Mouse (Mus musculus) thymus, adult 2 months (tissue): ENCODE results near the gene Cd6. TPM values are rescaled to one million over a fixed set of nuclear protein-coding genes. Genes with fewer than 3 reads are reported as not detected.

Experiments used
- DNase-seq: peaks from one replicate; pipeline ENCODE4 v3.0.0; 2021
- H3K27ac ChIP-seq: fragments of 200-500 bp; 2 replicates; pipeline ENCODE4 v1.5.1; 2012; ENCODE audit warnings: low read length, control low read depth; ENCODE audit not compliant: control insufficient read depth, insufficient read depth
- H3K27me3 ChIP-seq: fragments of 200-500 bp; 2 replicates; pipeline ENCODE4 v1.6.1; 2012; ENCODE audit warnings: mild to moderate bottlenecking, low read length, moderate library complexity, mixed read lengths; ENCODE audit not compliant: control insufficient read depth, insufficient read depth
- H3K36me3 ChIP-seq: fragments of 200-500 bp; 2 replicates; pipeline ENCODE4 v1.6.1; 2012; ENCODE audit warnings: mild to moderate bottlenecking, low read length, moderate library complexity; ENCODE audit not compliant: control insufficient read depth, insufficient read depth
- H3K4me1 ChIP-seq: fragments of 200-500 bp; replicated peaks from 2 replicates; pipeline ENCODE4 v1.6.1; 2012; ENCODE audit warnings: low read length; ENCODE audit not compliant: control insufficient read depth, insufficient read depth
- H3K4me3 ChIP-seq: fragments of 200-500 bp; 2 replicates; pipeline ENCODE4 v1.5.1; 2012; ENCODE audit warnings: mild to moderate bottlenecking, low read length, control low read depth, moderate library complexity; ENCODE audit not compliant: control insufficient read depth, insufficient read depth
- CTCF ChIP-seq: fragments of 200-500 bp; IDR thresholded peaks from 2 replicates; pipeline ENCODE4 v1.5.1; 2012; ENCODE audit warnings: mild to moderate bottlenecking, control low read depth, low read length, moderate library complexity, borderline replicate concordance; ENCODE audit not compliant: control insufficient read depth, poor library complexity, insufficient read depth; ENCODE audit errors: extremely low read depth
- POLR2A ChIP-seq: fragments of 200-500 bp; IDR thresholded peaks from 2 replicates; pipeline ENCODE4 v1.6.1; 2012; ENCODE audit warnings: mild to moderate bottlenecking, low read length, control low read depth, moderate library complexity; ENCODE audit not compliant: control insufficient read depth, poor library complexity, insufficient read depth; ENCODE audit errors: extremely low read depth
- WGBS: fragments of 180-500 bp; shearing (Covaris S2); methylation state at CpG from one replicate; pipeline ENCODE4 v1.1.7; 2018; 5-methylcytosine and 5-hydroxymethylcytosine counted together
- polyA plus RNA-seq: library from polyadenylated mRNA; depleted of rRNA; stranded (reverse); fragments of >200 nt; gene quantifications from 2 replicates; pipeline ENCODE4 v1.2.3, GENCODE M21; 2012; rRNA removed

Cd6 gene
- polyA plus RNA-seq, 1 experiment, result 317 TPM

GRCm38 (mm10) chr19:10742565-10742964, 87.3 kb downstream of the Cd6 start:
- H3K4me3 ChIP-seq, result no peak overlapping the region
- DNase-seq, result no peak
- WGBS, result 67% methylated on average over 3 of the region's 3 CpGs
- no peaks in the 10 kb centered on the region for H3K27me3 ChIP-seq
- H3K4me1 ChIP-seq, result peaks cover 52% of the 10 kb centered on the region
- no peaks in the 10 kb centered on the region for H3K36me3 ChIP-seq
- no peak for TF ChIP-seq CTCF
- TF ChIP-seq POLR2A, result no peak
- no peak overlapping the region for H3K27ac ChIP-seq

DNA sequence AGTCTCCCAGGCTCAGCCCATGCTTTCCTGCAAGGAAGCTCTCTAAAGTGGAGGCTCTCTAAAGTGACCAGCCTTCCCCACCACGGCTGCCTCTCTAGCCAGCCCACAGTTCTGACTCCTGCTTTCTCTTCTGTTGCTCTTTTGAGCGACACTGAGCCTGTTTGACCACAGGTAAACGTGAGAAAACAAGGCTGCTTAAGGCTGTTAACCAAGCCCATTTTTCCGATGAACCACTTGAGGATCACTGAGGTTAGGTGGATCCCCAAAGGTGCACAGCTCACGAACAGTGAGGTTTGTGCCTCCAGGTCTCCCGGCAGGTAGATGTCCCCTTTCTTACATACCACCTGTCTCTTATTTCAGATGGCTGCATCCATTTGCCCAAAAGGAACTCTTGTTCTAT, 87.7 kb downstream of the Cd6 start:
- Histone ChIP-seq H3K27me3 (no peaks in the 10 kb centered on the region), H3K27ac (0 out of 2 replicates have a peak overlapping the region, but pooled peaks have one; percentile 12), H3K4me3 (no peak overlapping the region), H3K36me3 (no peaks in the 10 kb centered on the region), H3K4me1 (peaks cover 52% of the 10 kb centered on the region)
- TF ChIP-seq POLR2A, result no peak
- TF ChIP-seq CTCF, result no peak
- DNase-seq, result peak; percentile 2
- WGBS, result 78% methylated on average over 6 of the region's 6 CpGs

DNA sequence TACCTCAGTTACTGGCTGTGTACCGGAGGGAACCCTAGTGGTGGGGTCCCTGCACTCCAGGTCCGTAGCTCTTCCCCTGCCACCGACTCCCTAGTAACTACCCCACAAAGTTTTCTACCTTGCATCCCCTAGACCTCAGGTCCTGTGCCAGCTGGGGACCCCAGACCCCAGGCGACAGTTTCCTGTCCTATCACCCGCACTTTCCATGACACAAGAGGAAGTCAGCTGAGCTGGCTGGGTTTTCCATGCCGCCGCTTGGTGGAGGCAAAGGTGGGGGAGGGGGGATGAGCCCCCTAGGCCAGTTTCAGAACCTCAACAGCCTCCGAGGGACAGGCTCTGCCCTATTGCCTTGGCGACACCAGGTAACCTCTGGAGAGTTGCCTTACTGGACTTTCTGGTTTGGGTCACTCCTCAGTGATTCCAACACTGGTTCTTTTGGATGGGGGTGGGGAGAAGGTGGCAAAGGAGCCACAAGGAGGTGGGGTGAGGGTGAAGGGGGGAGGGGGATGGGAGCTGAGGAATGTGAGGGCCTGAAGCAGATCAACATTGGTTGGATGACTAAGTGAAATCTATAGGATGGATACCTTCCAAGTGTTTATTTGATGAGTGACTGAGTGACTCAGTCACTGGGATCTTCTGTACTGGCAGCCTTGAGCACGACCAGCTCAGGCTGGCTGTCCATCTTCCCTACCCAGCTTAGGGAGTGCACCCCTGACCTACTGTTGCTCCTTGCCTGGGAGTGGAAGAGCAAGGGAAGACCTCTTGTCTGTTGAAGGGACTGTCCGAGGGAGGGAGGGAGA, 89.0 kb downstream of the Cd6 start:
- 0 out of 2 replicates have a peak, but pooled peaks have one; percentile 19 for TF ChIP-seq POLR2A
- TF ChIP-seq CTCF, result peak; percentile 67; the same call in 1 of the 2 replicates
- 18% methylated on average over 11 of the region's 11 CpGs for WGBS
- Histone ChIP-seq H3K4me3 (peak overlapping the region; percentile 23), H3K4me1 (peaks cover 60% of the 10 kb centered on the region), H3K27me3 (no peaks in the 10 kb centered on the region), H3K27ac (peak overlapping the region; percentile 40; the same call in 1 of the 2 replicates), H3K36me3 (0 out of 2 replicates have a peak, but pooled peaks cover 3% of the 10 kb centered on the region)
- DNase-seq, result peak; percentile 81

DNA sequence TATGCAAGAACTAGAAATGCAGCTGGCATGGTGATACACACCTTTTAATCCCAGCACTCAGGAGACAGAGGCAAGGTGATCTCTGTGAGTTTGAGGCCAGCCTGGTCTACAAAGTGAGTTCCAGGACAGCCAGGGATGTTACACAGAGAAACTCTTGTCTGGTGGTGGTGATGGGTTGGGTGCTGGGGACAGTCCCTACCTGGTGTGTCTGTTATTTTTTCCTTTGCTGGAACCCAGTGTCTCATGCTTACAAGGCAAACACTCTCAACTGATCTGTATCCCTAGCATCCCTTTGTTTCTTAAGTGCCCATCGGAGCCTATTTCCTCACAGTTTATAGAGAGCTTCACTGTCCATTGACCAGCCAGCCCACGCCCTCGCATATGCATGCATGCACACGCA, 89.9 kb downstream of the Cd6 start:
- TF ChIP-seq POLR2A, result no peak
- no peak for TF ChIP-seq CTCF
- Histone ChIP-seq H3K4me3 (no peak overlapping the region), H3K27ac (peak overlapping the region; percentile 33), H3K36me3 (peaks cover 10% of the 10 kb centered on the region; the same call in 1 of the 2 replicates), H3K4me1 (peaks cover 63% of the 10 kb centered on the region), H3K27me3 (no peaks in the 10 kb centered on the region)
- no peak for DNase-seq
- 92% methylated on average over 4 of the region's 4 CpGs for WGBS

Other genes starting within 250 kb of the Cd6 start
- 154 and 156 TPM in 2 replicates for gene Ddb1, start 224.7 kb downstream of the Cd6 start, polyA plus RNA-seq
- gene Tkfc, start 224.4 kb downstream of the Cd6 start, polyA plus RNA-seq, result 17.3 and 20.2 TPM in 2 replicates
- gene Vwce, start 195.8 kb downstream of the Cd6 start, polyA plus RNA-seq, result 3.1 and 4.7 TPM in 2 replicates
- gene Pga5, start 152.0 kb downstream of the Cd6 start, polyA plus RNA-seq, result 0.46 and 0.59 TPM in 2 replicates
- 38.2 and 40.4 TPM in 2 replicates for gene Vps37c, start 141.3 kb downstream of the Cd6 start, polyA plus RNA-seq
- 250 and 282 TPM in 2 replicates for gene Cd5, start 91.1 kb downstream of the Cd6 start, polyA plus RNA-seq
- 26.1 and 29.7 TPM in 2 replicates for gene Slc15a3, start 9.7 kb upstream of the Cd6 start, polyA plus RNA-seq
- 10.4 and 11.0 TPM in 2 replicates for gene Tmem132a, start 39.9 kb upstream of the Cd6 start, polyA plus RNA-seq
- 64.9 and 71.8 TPM in 2 replicates for gene Tmem109, start 51.9 kb upstream of the Cd6 start, polyA plus RNA-seq
- 349 and 357 TPM in 2 replicates for gene Prpf19, start 65.2 kb upstream of the Cd6 start, polyA plus RNA-seq
- 0.23 and 0.33 TPM in 2 replicates for gene Zp1, start 90.6 kb upstream of the Cd6 start, polyA plus RNA-seq
- gene Ptgdr2, start 107.1 kb upstream of the Cd6 start, polyA plus RNA-seq, result 0.73 and 1.0 TPM in 2 replicates
- 5.8 and 8.8 TPM in 2 replicates for gene Ccdc86, start 119.2 kb upstream of the Cd6 start, polyA plus RNA-seq
- gene Ms4a10, start 144.6 kb upstream of the Cd6 start, polyA plus RNA-seq, result 1.8 and 2.8 TPM in 2 replicates
- not detected in 2 replicates for gene Ms4a15, start 163.2 kb upstream of the Cd6 start, polyA plus RNA-seq
- gene Ms4a18, start 188.0 kb upstream of the Cd6 start, polyA plus RNA-seq, result 0.28 and 0.38 TPM in 2 replicates